Mouse (Mus musculus) heart, embryonic 15.5 days (tissue): ENCODE data around the gene Atp6v0a4. TPM values are rescaled to one million over a fixed set of nuclear protein-coding genes. Genes with fewer than 3 reads are reported as not detected.

Experiments
- ATAC-seq: fragments of 200-750 bp; cut with Nextera tagmentation; replicated peaks from 2 replicates; pipeline ENCODE4 v1.8.0; 2017; ENCODE audit warnings: low read depth, moderate TSS enrichment; ENCODE audit not compliant: insufficient number of reproducible peaks, insufficient read depth, low FRiP score
- H3K27ac ChIP-seq: fragments of 300-500 bp; sonication (generic); 2 replicates; pipeline ENCODE4 v1.5.1; 2015; ENCODE audit warnings: mild to moderate bottlenecking, inconsistent platforms
- H3K27me3 ChIP-seq: fragments of 300-500 bp; sonication (generic); 2 replicates; pipeline ENCODE4 v1.6.1; 2015; ENCODE audit warnings: inconsistent platforms
- H3K36me3 ChIP-seq: fragments of 300-500 bp; sonication (generic); 2 replicates; pipeline ENCODE4 v1.6.1; 2015; ENCODE audit warnings: mild to moderate bottlenecking, inconsistent platforms
- H3K4me1 ChIP-seq: fragments of 300-500 bp; sonication (generic); replicated peaks from 2 replicates; pipeline ENCODE4 v1.6.1; 2015; ENCODE audit warnings: inconsistent platforms
- H3K4me2 ChIP-seq: fragments of 300-500 bp; sonication (generic); 2 replicates; pipeline ENCODE4 v1.6.1; 2015; ENCODE audit warnings: inconsistent platforms, mild to moderate bottlenecking, moderate library complexity
- H3K4me3 ChIP-seq: fragments of 300-500 bp; sonication (generic); 2 replicates; pipeline ENCODE4 v1.5.1; 2015; ENCODE audit warnings: mild to moderate bottlenecking, inconsistent platforms
- H3K9ac ChIP-seq: fragments of 300-500 bp; sonication (generic); 2 replicates; pipeline ENCODE4 v1.6.1; 2015; ENCODE audit warnings: mild to moderate bottlenecking, inconsistent platforms
- H3K9me3 ChIP-seq: fragments of 300-500 bp; sonication (generic); replicated peaks from 2 replicates; pipeline ENCODE4 v1.6.1; 2016; ENCODE audit warnings: inconsistent platforms
- WGBS: fragments of 180-500 bp; shearing (Covaris S2); methylation state at CpG from one replicate; pipeline ENCODE4 v1.1.7; 2015; ENCODE audit warnings: mixed read lengths; 5-methylcytosine and 5-hydroxymethylcytosine counted together
- polyA plus RNA-seq: library from polyadenylated mRNA; unstranded; fragments of >200 nt; fragmentation: Nextera tagmentation; extraction: Ambion mirVana; gene quantifications from 2 replicates; pipeline ENCODE4 v1.2.1, GENCODE M21; 2015

Gene Atp6v0a4
- polyA plus RNA-seq, 1 experiment from 2014 or later, result 0.69 TPM

DNA sequence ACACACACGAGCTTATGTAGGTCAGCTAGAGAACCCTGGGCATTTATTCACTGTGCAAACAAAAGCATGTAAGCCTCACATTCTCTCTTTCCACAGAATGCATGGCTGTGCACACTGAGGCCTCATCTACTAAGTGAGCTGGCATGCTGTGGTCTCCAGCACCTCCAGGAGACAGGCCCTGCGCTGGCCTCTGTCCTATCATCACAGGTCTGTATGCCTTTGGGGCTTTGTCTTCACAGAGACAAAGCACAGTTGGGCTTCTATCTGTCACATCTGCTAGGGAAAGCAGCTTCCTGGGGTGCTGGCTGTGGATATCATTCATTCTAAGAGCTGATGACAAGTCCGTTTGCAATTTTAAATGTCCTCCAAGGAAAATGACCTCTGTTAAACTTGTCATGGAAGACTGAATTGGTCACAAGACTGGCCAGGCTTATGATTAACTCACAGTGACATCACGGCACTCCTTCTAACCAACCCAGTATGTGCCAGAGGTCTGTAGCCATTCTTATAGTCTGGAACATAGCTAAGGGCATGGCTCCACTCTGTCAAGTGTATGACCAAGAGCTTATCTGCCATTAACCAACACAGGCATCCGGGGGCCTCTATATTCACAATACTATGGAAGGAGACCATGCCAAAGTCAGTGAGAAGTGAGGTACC is 52.1 kb downstream of the Atp6v0a4 start:
- ATAC-seq, result no peak; the same call in 1 of the 2 replicates
- H3K27me3 ChIP-seq, result no peaks in the 10 kb centered on the region
- no peaks in the 10 kb centered on the region for H3K9me3 ChIP-seq
- 48% methylated on average over 5 of the region's 5 CpGs for WGBS
- H3K36me3 ChIP-seq, result no peaks in the 10 kb centered on the region
- no peak overlapping the region for H3K9ac ChIP-seq
- H3K4me3 ChIP-seq, result no peak overlapping the region
- no peak overlapping the region for H3K27ac ChIP-seq
- H3K4me1 ChIP-seq, result peaks cover 8% of the 10 kb centered on the region
- H3K4me2 ChIP-seq, result no peak overlapping the region

DNA sequence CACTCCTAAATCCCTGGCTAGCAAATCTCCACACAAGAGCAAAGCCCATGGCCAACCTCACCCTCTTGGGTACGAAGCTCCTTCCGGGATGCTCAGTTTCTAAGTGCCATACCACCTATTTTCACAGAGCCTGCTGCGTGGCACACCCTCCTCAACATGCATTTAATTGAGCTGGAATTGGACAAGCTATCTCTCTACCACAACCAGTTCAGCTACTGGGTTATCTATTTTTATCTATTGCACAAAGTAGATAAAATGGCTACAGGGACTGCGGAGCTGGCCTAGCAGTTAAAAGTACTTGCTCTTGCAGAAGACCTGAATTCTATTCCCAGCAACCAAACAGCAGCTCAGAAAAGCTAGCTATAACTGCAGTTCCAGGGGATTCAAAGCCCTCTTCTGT is 53.1 kb downstream of the Atp6v0a4 start:
- ATAC-seq, result no peak
- H3K4me3 ChIP-seq, result no peak overlapping the region
- 77% methylated on average over 4 of the region's 4 CpGs for WGBS

DNA sequence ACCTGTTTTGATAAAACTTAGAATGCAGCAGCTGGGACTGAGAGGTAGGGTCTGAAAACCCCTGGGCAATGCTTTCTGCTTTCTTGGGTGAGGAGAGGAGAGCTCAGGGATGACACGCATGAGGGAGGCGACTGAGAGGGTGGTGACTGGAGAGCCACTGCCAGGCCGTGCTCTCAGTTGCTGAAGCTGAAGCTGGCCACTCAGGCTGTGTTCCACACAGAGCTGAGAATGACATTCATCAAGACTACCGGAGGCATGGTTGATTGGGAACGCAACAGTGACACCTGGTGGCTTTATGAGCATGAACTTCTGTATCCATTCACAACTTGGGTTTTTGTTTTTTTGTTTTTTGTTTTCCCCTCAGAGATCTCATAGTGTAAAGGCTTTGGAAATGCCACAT is 58.2 kb downstream of the Atp6v0a4 start:
- Histone ChIP-seq H3K36me3 (peaks cover 3% of the 10 kb centered on the region; the same call in 1 of the 2 replicates), H3K4me1 (peaks cover 2% of the 10 kb centered on the region), H3K4me2 (no peak overlapping the region), H3K27ac (no peak overlapping the region), H3K27me3 (no peaks in the 10 kb centered on the region), H3K9me3 (no peaks in the 10 kb centered on the region), H3K9ac (no peak overlapping the region), H3K4me3 (no peak overlapping the region)
- 2% methylated on average over 5 of the region's 5 CpGs for WGBS
- ATAC-seq, result peak; percentile 70; the same call in 1 of the 2 replicates

More for the DNA sequence above, 53.1 kb downstream of the Atp6v0a4 start:
- no peaks in the 10 kb centered on the region for H3K36me3 ChIP-seq
- no peaks in the 10 kb centered on the region for H3K27me3 ChIP-seq
- H3K4me2 ChIP-seq, result no peak overlapping the region
- peaks cover 8% of the 10 kb centered on the region for H3K4me1 ChIP-seq
- H3K9ac ChIP-seq, result no peak overlapping the region
- no peaks in the 10 kb centered on the region for H3K9me3 ChIP-seq
- no peak overlapping the region for H3K27ac ChIP-seq

DNA sequence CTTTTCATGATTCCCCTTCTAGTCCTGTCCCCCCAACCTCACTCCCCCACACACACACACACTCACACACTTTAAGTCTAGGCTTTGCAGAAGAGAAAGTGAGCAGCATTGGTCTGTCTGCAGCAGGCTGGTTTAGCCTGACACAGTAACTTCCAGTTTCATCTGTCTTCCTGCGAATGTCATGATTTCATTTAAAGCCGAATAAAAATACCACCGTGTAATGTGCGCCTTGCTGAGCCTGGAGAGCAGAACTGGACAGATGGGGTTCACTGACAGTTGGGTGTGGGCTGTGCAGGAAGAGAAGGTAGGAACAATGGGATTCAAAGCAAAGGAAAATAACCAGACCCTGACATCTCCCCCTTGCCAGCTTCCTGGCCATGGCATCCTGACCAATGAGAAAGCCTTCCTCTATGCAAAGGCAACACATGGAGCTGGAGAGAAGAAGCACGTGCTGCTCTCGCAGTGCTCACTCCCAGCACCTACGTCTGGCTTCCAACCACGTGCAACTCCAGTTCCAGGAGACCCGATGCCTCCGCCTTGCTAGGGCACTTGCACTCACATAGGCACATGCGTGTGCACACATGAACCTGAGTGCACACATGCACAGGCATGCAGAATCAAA is 58.8 kb downstream of the Atp6v0a4 start:
- Histone ChIP-seq H3K4me3 (no peak overlapping the region), H3K27me3 (no peaks in the 10 kb centered on the region), H3K9ac (no peak overlapping the region), H3K27ac (no peak overlapping the region), H3K9me3 (no peaks in the 10 kb centered on the region), H3K4me2 (no peak overlapping the region), H3K36me3 (peaks cover 3% of the 10 kb centered on the region; the same call in 1 of the 2 replicates), H3K4me1 (peaks cover 2% of the 10 kb centered on the region)
- no peak for ATAC-seq
- WGBS, result 69% methylated on average over 11 of the region's 11 CpGs

DNA sequence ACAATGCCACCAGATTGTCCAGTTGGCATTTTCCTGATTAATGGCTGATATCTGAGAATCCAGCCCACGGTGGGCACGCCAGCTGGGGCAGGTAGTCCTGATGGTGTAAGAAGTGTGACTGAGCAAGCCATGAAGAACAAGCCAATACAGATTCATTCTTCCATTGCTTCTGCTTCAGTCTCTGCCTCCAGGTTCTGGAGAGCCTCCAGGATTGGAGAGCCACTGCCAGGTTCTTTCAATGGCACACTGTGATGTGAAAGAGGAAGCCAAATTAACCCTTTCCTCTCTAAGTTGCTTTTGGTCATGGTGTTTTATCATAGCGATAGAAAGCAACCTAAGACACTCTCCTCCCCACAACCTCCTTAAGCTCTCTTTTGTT is 59.3 kb downstream of the Atp6v0a4 start:
- no peak overlapping the region for H3K4me3 ChIP-seq
- H3K36me3 ChIP-seq, result peaks cover 3% of the 10 kb centered on the region; the same call in 1 of the 2 replicates
- peaks cover 2% of the 10 kb centered on the region for H3K4me1 ChIP-seq
- no peaks in the 10 kb centered on the region for H3K9me3 ChIP-seq
- 63% methylated on average over 3 of the region's 3 CpGs for WGBS
- H3K9ac ChIP-seq, result no peak overlapping the region
- no peaks in the 10 kb centered on the region for H3K27me3 ChIP-seq
- no peak for ATAC-seq
- no peak overlapping the region for H3K27ac ChIP-seq
- no peak overlapping the region for H3K4me2 ChIP-seq

DNA sequence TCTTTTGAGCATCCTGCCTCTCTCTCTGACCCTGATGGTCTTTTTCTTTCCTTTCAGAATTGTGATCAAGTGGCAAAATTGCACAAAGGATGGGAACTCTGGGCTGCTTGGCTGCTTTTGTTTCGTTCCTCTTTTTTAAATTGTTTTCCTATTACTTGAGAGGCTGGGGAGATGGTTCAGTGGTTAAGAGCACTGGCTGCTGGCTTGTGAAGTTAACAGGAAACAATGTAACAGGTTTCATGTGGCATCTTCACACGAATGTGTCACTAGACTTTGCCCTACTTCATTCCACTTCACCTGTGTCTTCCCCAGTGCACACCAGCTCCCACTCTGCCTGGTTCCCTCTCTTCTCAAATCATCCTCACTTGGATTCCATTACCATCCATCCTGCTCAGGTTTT is 59.8 kb downstream of the Atp6v0a4 start:
- Histone ChIP-seq H3K4me1 (peaks cover 2% of the 10 kb centered on the region), H3K9ac (no peak overlapping the region), H3K4me3 (no peak overlapping the region), H3K9me3 (no peaks in the 10 kb centered on the region), H3K4me2 (no peak overlapping the region), H3K27me3 (no peaks in the 10 kb centered on the region), H3K27ac (no peak overlapping the region), H3K36me3 (peaks cover 3% of the 10 kb centered on the region; the same call in 1 of the 2 replicates)
- 86% methylated on average over 2 of the region's 2 CpGs for WGBS
- ATAC-seq, result no peak

DNA sequence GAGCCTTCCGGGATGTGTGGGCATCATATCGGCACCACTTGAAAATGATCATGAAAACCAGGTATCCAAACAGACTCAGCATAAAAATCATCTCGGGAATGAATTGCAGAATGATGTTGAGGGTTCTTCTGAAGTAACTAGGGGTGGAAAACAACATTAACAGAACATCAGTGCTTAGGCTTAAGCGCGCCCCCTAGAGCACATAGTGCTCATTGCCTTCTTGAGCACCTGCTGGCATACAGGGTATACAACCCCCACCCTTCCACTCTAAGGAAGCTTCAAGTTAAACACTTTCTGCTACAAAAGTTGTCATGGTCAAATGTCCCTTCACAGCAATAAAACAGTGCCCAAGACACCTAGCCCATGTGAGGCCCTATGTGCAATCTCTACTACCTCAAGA is 65.6 kb downstream of the Atp6v0a4 start:
- Histone ChIP-seq H3K27ac (no peak overlapping the region), H3K4me2 (no peak overlapping the region), H3K4me1 (no peaks in the 10 kb centered on the region), H3K9me3 (no peaks in the 10 kb centered on the region), H3K9ac (no peak overlapping the region), H3K4me3 (no peak overlapping the region), H3K36me3 (peaks cover 3% of the 10 kb centered on the region; the same call in 1 of the 2 replicates), H3K27me3 (no peaks in the 10 kb centered on the region)
- ATAC-seq, result no peak
- 57% methylated on average over 5 of the region's 5 CpGs for WGBS

DNA sequence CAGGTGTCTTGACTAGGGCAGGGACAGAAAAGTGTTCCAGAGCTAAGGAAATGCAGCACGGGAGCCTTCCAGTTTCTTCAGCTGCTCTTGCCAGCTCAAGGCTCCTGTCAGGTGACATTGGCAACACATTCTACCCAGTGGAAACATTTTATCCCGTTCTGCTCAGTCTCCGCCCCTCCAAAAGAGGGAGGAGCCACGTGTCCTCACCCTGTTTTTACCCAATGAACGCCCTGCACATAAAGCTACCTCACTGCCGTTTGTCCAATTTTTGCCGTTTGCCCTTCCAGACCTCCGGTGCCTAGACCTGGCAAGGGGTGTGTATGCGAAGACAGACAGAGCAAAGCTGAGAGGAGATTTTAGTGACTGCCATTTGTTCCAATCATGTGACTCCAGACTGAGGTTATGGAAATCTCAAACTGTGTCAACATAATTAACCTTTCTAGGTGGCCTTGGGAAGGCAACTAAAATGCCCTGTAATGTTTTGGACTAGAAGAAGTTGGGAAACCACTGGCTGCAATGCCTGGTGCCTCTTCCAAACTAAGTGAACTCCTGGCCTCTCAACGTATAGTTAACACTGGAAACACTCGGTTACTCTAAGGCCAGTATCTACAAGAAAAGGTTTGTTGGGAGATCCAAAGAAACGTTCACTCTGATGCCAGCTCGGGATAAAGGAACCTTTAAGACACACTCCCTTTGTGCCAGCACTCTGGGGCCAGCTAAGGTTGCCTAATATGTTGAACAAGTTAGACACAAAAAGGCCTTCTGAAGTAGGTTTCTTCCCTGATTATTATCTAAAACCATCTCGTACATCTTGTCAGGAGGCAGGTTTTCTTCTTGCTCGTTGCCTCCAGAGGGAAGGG is 68.7 kb downstream of the Atp6v0a4 start:
- Histone ChIP-seq H3K4me2 (no peak overlapping the region), H3K4me3 (no peak overlapping the region), H3K27me3 (no peaks in the 10 kb centered on the region), H3K9me3 (no peaks in the 10 kb centered on the region), H3K36me3 (no peaks in the 10 kb centered on the region), H3K9ac (no peak overlapping the region), H3K27ac (no peak overlapping the region), H3K4me1 (no peaks in the 10 kb centered on the region)
- no peak for ATAC-seq
- WGBS, result 70% methylated on average over 15 of the region's 15 CpGs

DNA sequence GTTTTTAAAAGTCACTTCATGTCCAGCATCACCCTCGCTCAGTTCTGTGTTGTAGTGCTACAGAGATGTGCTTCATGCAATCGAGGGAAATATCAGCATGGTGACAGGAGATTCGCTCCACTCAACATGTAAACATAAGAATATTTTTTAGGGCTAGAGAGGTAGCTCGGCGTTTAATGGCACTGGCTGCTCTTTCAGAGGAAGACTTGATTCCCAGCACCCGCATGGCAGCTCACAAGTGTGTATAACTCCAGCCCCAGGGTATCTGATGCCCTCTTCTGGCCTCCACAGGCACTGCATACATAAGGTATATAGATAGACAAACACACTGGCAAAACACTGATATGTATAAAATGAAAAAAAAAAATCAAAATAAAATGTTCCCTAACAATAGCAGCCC is 74.8 kb downstream of the Atp6v0a4 start:
- Histone ChIP-seq H3K4me3 (no peak overlapping the region), H3K4me2 (no peak overlapping the region), H3K4me1 (no peaks in the 10 kb centered on the region), H3K27ac (no peak overlapping the region), H3K9ac (no peak overlapping the region), H3K36me3 (no peaks in the 10 kb centered on the region), H3K9me3 (no peaks in the 10 kb centered on the region), H3K27me3 (no peaks in the 10 kb centered on the region)
- ATAC-seq, result no peak
- 86% methylated on average over 6 of the region's 6 CpGs for WGBS

DNA sequence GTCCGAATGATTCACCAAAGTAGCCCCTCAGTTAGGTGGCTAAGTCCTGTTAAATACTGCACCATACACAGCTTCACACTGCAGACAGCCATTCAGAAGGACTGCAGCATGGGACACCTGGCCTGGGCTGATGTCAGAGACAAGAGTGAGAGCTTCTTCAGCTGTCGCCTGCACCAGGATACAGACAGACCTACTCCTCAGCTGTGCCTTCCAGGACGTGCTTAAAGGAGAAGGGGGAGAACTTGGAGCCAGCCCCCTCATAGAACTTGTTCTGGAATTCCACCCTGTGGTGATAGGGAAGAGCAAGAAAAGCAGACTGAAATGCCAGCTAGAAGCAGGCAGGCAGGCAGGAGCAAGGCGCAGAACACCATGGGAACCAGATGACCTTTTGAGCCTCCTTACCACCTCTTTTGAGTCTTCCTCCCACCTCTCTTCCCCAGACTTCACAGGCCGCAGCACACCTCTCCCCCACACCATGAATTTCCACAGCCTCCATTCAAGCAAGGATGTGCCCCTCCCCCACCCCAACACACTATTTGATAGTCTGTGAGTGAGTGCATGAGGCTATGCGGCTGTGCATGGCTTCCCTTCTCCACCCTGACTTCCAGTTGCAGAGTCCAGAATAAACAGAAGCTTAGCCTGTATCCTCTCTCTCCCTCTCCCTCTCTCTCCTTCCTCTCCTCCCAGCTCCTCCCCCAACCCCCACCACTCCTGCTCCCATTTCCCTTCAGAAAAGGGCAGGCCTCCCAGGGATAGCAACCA is 75.4 kb downstream of the Atp6v0a4 start:
- H3K36me3 ChIP-seq, result no peaks in the 10 kb centered on the region
- H3K4me1 ChIP-seq, result no peaks in the 10 kb centered on the region
- peak; percentile 77 for ATAC-seq
- peak overlapping the region; percentile 44 for H3K27ac ChIP-seq
- H3K9me3 ChIP-seq, result no peaks in the 10 kb centered on the region
- no peaks in the 10 kb centered on the region for H3K27me3 ChIP-seq
- no peak overlapping the region for H3K4me3 ChIP-seq
- no peak overlapping the region for H3K9ac ChIP-seq
- H3K4me2 ChIP-seq, result no peak overlapping the region
- 36% methylated on average over 6 of the region's 6 CpGs for WGBS

DNA sequence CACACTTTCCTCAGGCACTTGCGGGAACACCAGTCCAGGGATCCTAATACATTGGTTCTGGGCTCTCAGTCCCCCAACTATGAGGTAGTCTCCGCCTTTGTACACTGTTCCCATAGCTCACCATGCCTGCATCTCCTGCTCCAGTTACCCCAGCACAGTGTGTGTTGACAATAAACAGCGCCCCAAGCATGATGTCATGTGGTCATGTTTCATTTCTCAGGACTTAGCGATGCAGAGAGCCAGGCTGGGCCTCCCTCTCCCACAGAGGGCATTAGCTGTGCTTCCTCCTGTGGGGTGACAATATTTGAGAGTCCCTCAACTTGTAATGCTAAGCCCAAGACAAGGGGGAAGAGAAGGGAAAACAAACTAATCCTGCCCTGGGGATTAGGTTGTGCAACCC is 76.4 kb downstream of the Atp6v0a4 start:
- WGBS, result 73% methylated on average over 4 of the region's 4 CpGs

More for the DNA sequence above, 76.4 kb downstream of the Atp6v0a4 start:
- Histone ChIP-seq H3K4me1 (no peaks in the 10 kb centered on the region), H3K9ac (no peak overlapping the region), H3K9me3 (no peaks in the 10 kb centered on the region), H3K4me3 (no peak overlapping the region), H3K4me2 (no peak overlapping the region), H3K27me3 (no peaks in the 10 kb centered on the region), H3K27ac (0 out of 2 replicates have a peak overlapping the region, but pooled peaks have one; percentile 20), H3K36me3 (no peaks in the 10 kb centered on the region)
- ATAC-seq, result no peak
